Mouse (Mus musculus) midbrain, embryonic 11.5 days (tissue): Measurements from ENCODE around the gene Ddx18. TPM values are rescaled to one million over a fixed set of nuclear protein-coding genes. Genes with fewer than 3 reads are reported as not detected.

Source experiments
- ATAC-seq: fragments of 200-750 bp; cut with Nextera tagmentation; 2 replicates; pipeline ENCODE4 v1.8.0; 2017; ENCODE audit warnings: moderate TSS enrichment, moderate library complexity; ENCODE audit not compliant: low FRiP score
- DNase-seq: peaks from one replicate; pipeline ENCODE4 v3.0.0; 2015; ENCODE audit warnings: low spot score; ENCODE audit errors: missing footprints
- H3K27ac ChIP-seq: fragments of 300-500 bp; sonication (generic); 2 replicates; pipeline ENCODE4 v1.5.1; 2014; ENCODE audit warnings: low read depth, low read length
- H3K27me3 ChIP-seq: fragments of 300-500 bp; sonication (generic); 2 replicates; pipeline ENCODE4 v1.6.1; 2014; ENCODE audit warnings: mild to moderate bottlenecking, low read length, moderate library complexity, mixed read lengths; ENCODE audit not compliant: control insufficient read depth, insufficient read depth
- H3K36me3 ChIP-seq: fragments of 300-500 bp; sonication (generic); 2 replicates; pipeline ENCODE4 v1.6.1; 2014; ENCODE audit warnings: mild to moderate bottlenecking, low read length, moderate library complexity, mixed read lengths; ENCODE audit not compliant: control insufficient read depth, insufficient read depth
- H3K4me1 ChIP-seq: fragments of 300-500 bp; sonication (generic); 2 replicates; pipeline ENCODE4 v1.6.1; 2014; ENCODE audit warnings: low read length; ENCODE audit not compliant: control insufficient read depth, insufficient read depth
- H3K4me2 ChIP-seq: fragments of 300-500 bp; sonication (generic); 2 replicates; pipeline ENCODE4 v1.6.1; 2014; ENCODE audit warnings: mild to moderate bottlenecking, moderate library complexity
- H3K4me3 ChIP-seq: fragments of 300-500 bp; sonication (generic); 2 replicates; pipeline ENCODE4 v1.5.1; 2014; ENCODE audit warnings: low read depth, low read length
- H3K9ac ChIP-seq: fragments of 300-500 bp; sonication (generic); 2 replicates; pipeline ENCODE4 v1.6.1; 2014; ENCODE audit warnings: low read length
- H3K9me3 ChIP-seq: fragments of 300-500 bp; sonication (generic); 2 replicates; pipeline ENCODE4 v1.6.1; 2016; ENCODE audit warnings: low read length; ENCODE audit not compliant: control insufficient read depth
- WGBS: fragments of 180-500 bp; shearing (Covaris S2); extraction: QIAGEN DNeasy Blood & Tissue Kit; methylation state at CpG from one replicate; pipeline ENCODE4 v1.1.7; 2014; 5-methylcytosine and 5-hydroxymethylcytosine counted together
- polyA plus RNA-seq: library from polyadenylated mRNA; unstranded; fragments of >200 nt; fragmentation: Nextera tagmentation; extraction: Ambion mirVana; gene quantifications from 2 replicates; pipeline ENCODE4 v1.2.1, GENCODE M21; 2014

The Ddx18 gene
- polyA plus RNA-seq, 1 experiment from 2014 or later = 76.3 TPM

DNA sequence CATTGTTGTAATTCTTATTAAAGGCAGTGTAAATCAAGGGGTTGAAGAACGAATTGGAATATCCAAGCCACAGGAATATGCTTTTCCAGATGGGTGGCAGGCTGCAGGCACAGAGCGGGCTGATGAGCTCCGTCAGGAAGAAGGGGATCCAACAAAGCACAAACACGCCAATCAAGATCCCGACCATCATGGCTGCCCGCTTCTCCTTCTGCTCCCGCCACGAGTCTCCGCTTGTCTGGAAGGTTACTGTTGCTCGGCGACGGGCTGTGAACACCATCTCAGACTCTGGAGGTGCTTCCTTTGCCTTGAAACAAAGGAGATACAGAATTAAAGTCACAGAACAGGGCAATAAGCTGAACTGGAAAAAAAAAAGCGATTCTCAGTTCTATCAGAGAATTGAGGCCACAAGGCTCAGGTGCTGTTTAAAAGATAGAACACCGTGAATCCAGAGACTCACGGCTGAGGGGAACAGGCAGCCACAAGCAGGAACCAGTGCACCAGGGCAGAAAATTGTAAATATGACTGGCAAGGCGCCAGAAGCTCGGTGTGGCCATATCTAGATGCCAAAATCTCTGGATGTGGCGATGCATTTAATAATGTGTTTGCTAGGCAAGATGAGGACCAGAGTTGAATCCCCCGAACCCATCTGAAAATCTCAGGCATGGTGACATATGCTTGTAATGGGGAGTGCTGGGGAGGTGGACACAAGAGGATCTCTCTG is 57.2 kb downstream of the Ddx18 start:
- ATAC-seq (no peak), DNase-seq (no peak)

DNA sequence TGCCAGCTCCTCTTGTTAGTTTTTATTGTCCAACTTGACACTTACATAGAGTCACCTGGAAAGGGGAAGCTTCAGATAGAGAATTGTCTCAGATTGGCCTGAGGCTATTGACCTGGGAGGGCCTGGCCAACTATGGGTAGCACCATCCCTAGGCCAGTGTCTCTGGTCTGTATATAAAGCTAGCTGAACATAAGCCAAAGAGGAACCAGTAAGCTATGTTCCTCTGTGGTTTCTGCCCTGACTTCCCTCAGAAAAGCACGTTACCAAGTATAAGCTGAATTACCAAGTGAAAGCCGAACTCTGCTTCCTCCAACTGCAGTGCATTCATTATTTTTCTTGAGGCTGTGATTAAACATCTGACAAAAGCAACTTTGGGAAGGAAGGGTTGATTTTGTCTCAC is 59.1 kb downstream of the Ddx18 start:
- H3K27ac ChIP-seq = no peak overlapping the region
- 83% methylated on average over 2 of the region's 2 CpGs for WGBS
- H3K27me3 ChIP-seq = no peaks in the 10 kb centered on the region
- no peaks in the 10 kb centered on the region for H3K9me3 ChIP-seq
- DNase-seq = no peak
- H3K36me3 ChIP-seq = no peaks in the 10 kb centered on the region
- H3K4me1 ChIP-seq = no peaks in the 10 kb centered on the region
- H3K4me2 ChIP-seq = no peak overlapping the region
- no peak overlapping the region for H3K9ac ChIP-seq
- no peak overlapping the region for H3K4me3 ChIP-seq
- no peak for ATAC-seq

More for the DNA sequence above, 57.2 kb downstream of the Ddx18 start:
- no peaks in the 10 kb centered on the region for H3K27me3 ChIP-seq
- WGBS = 90% methylated on average over 19 of the region's 19 CpGs
- H3K9me3 ChIP-seq = no peaks in the 10 kb centered on the region
- no peaks in the 10 kb centered on the region for H3K36me3 ChIP-seq
- no peaks in the 10 kb centered on the region for H3K4me1 ChIP-seq
- H3K4me3 ChIP-seq = no peak overlapping the region
- H3K9ac ChIP-seq = no peak overlapping the region
- no peak overlapping the region for H3K4me2 ChIP-seq
- no peak overlapping the region for H3K27ac ChIP-seq

Other genes starting within 250 kb of the Ddx18 start
- gene Insig2, start 235.4 kb downstream of the Ddx18 start, polyA plus RNA-seq = 16.9 and 17.8 TPM in 2 replicates
- 9.7 and 11.1 TPM in 2 replicates for gene Ccdc93, start 136.9 kb downstream of the Ddx18 start, polyA plus RNA-seq
- gene Htr5b, start 39.5 kb downstream of the Ddx18 start, polyA plus RNA-seq = 0.14 and 0.20 TPM in 2 replicates